Mouse (Mus musculus) olfactory bulb, adult 2 months (tissue): Measurements from ENCODE around the gene Scnn1a.

Experiments used
- CTCF ChIP-seq: fragments of 200-500 bp; IDR thresholded peaks from 2 replicates; pipeline ENCODE4 v1.5.1; 2012; ENCODE audit warnings: low read depth, mild to moderate bottlenecking, low read length, moderate library complexity; ENCODE audit not compliant: insufficient read depth
- POLR2A ChIP-seq: fragments of 200-500 bp; IDR thresholded peaks from 2 replicates; pipeline ENCODE4 v1.6.1; 2012; ENCODE audit warnings: mild to moderate bottlenecking, low read depth, low read length, moderate library complexity; ENCODE audit not compliant: insufficient read depth

GRCm38 (mm10) chr6:125356264-125356663, 35.8 kb downstream of the Scnn1a start:
- no peak for TF ChIP-seq CTCF
- no peak for TF ChIP-seq POLR2A
